In genomic region chr6:125473321-125473721, GRCm38 (mm10) we compare ENCODE assay signal across 13 mouse cellular contexts. TPM values are rescaled to one million over a fixed set of nuclear protein-coding genes. Genes with fewer than 3 reads are reported as not detected.
DNase-seq lines count a peak whose midpoint lies in the region; ATAC-seq and TF ChIP-seq lines count a peak whose summit lies in the region.
"Had no signal": no experiment of that assay in that cellular context is flagged by ENCODE, and none has a peak within 500 bp of the region (broad histone marks: within the 10 kb centered on the region; RNA-seq: fewer than 3 reads in every experiment).

No protein-coding gene starts in this region.

- TF ChIP-seq EP300 in lung, postnatal 0 days (IDR thresholded peaks at IDR 0.05): 0 out of 2 replicates have a peak, but pooled peaks have one; percentile 36

- no peaks in the 10 kb centered on the region for H3K9me3 ChIP-seq in lung, postnatal 0 days (ENCODE audit: low read length)
- H3K9me3 ChIP-seq in liver, embryonic 13.5 days (replicated peaks): no peaks in the 10 kb centered on the region
- H3K9me3 ChIP-seq in stomach, embryonic 15.5 days: no peaks in the 10 kb centered on the region

- H3K27ac ChIP-seq in lung, postnatal 0 days (ENCODE audit: low read length): 0 out of 2 replicates have a peak overlapping the region, but pooled peaks have one; percentile 20
- peak overlapping the region; percentile 92 for H3K27ac ChIP-seq in liver, embryonic 13.5 days
- H3K27ac ChIP-seq in stomach, embryonic 15.5 days: no peak overlapping the region

- H3K4me2 ChIP-seq in lung, postnatal 0 days (replicated peaks; ENCODE audit: low read depth, low read length): no peak overlapping the region
- peak overlapping the region; percentile 61 for H3K4me2 ChIP-seq in liver, embryonic 13.5 days
- H3K4me2 ChIP-seq in stomach, embryonic 15.5 days: no peak overlapping the region

- peaks cover 37% of the 10 kb centered on the region for H3K4me1 ChIP-seq in lung, postnatal 0 days (ENCODE audit: insufficient read depth, low read depth, low read length)
- H3K4me1 ChIP-seq in liver, embryonic 13.5 days (replicated peaks): peaks cover 74% of the 10 kb centered on the region
- H3K4me1 ChIP-seq in stomach, embryonic 15.5 days: peaks cover 33% of the 10 kb centered on the region

- peak; percentile 57 for ATAC-seq in lung, postnatal 0 days
- peak; percentile 95 for ATAC-seq in liver, embryonic 13.5 days (ENCODE audit: low read depth)
- peak; percentile 56; the same call in 1 of the 2 replicates for ATAC-seq in stomach, embryonic 15.5 days (ENCODE audit: insufficient read depth, low FRiP score, low read depth)

- no peak for TF ChIP-seq CTCF in lung, postnatal 0 days (IDR thresholded peaks at IDR 0.05)

- H3K36me3 ChIP-seq in lung, postnatal 0 days (ENCODE audit: insufficient read depth, low read length): no peaks in the 10 kb centered on the region; the same call in 1 of the 2 replicates
- no peaks in the 10 kb centered on the region for H3K36me3 ChIP-seq in liver, embryonic 13.5 days
- 0 out of 2 replicates have a peak, but pooled peaks cover 5% of the 10 kb centered on the region for H3K36me3 ChIP-seq in stomach, embryonic 15.5 days

- WGBS in lung, postnatal 0 days: 81% methylated on average over 9 of the region's 9 CpGs
- 16% methylated on average over 9 of the region's 9 CpGs for WGBS in liver, embryonic 13.5 days (ENCODE audit: insufficient replicate concordance)
- 84% methylated on average over 9 of the region's 9 CpGs for WGBS in stomach, embryonic 15.5 days

- DNase-seq in lung, postnatal 0 days (ENCODE audit: low spot score): peak; percentile 48
- no peak for DNase-seq in lung, postnatal 36 days
- peak; percentile 68 for DNase-seq in brain, adult 2 months (ENCODE audit: low read depth, low spot score)
- DNase-seq in liver, embryonic 13.5 days: peak; percentile 72
- no peak for DNase-seq in testis, postnatal 10 days (ENCODE audit: low spot score)
- DNase-seq in kidney, adult 9 months: no peak
- no peak for DNase-seq in gastrocnemius, postnatal 10 days
- DNase-seq: cerebellum, adult 11 months; embryo, embryonic 11 days; heart, postnatal 36 days; kidney, adult 11 months; thymus, adult 18-20 months had no signal

- H3K9ac ChIP-seq in lung, postnatal 0 days (replicated peaks; ENCODE audit: low read depth): no peak overlapping the region
- H3K9ac ChIP-seq in liver, embryonic 13.5 days: peak overlapping the region; percentile 64
- no peak overlapping the region for H3K9ac ChIP-seq in stomach, embryonic 15.5 days

- H3K4me3 ChIP-seq in lung, postnatal 0 days (ENCODE audit: low read depth, low read length): no peak overlapping the region
- 0 out of 2 replicates have a peak overlapping the region, but pooled peaks have one; percentile 16 for H3K4me3 ChIP-seq in liver, embryonic 13.5 days (replicated peaks)
- H3K4me3 ChIP-seq in stomach, embryonic 15.5 days (replicated peaks): no peak overlapping the region

- H3K27me3 ChIP-seq in lung, postnatal 0 days (replicated peaks; ENCODE audit: insufficient read depth, low read length): no peaks in the 10 kb centered on the region
- no peaks in the 10 kb centered on the region for H3K27me3 ChIP-seq in liver, embryonic 13.5 days
- no peaks in the 10 kb centered on the region for H3K27me3 ChIP-seq in stomach, embryonic 15.5 days (replicated peaks)

RNA-seq across cellular contexts. Expression of gene Cd9, which starts 21.3 kb away (rescaled TPM):
- polyA plus RNA-seq in lung, postnatal 0 days (2015; fragmentation: Nextera tagmentation; extraction: Ambion mirVana): 962 and 974 TPM in 2 replicates
- 92.5 and 94.7 TPM in 2 replicates for polyA plus RNA-seq in liver, embryonic 13.5 days (2015; fragmentation: Nextera tagmentation; extraction: Ambion mirVana)
- polyA plus RNA-seq in stomach, embryonic 15.5 days (2015; fragmentation: Nextera tagmentation; extraction: Ambion mirVana): 285 and 317 TPM in 2 replicates
- 10 to 100 TPM; 84.5 to 86.4 TPM for total RNA-seq in gastrocnemius, postnatal 10 days (2021)

Comparison
In these comparisons a context has a peak if more than half of its experiments do, and no peak if none do; other contexts are left out.
1. DNase-seq: peak in lung, postnatal 0 days (single experiment), brain, adult 2 months (single experiment) and liver, embryonic 13.5 days (single experiment); none in lung, postnatal 36 days (single experiment), testis, postnatal 10 days (single experiment), kidney, adult 9 months (single experiment) and gastrocnemius, postnatal 10 days (single experiment).
2. Peak in every context shown above with its lines, with median percentiles within 50 percentile points of each other: ATAC-seq.